In genomic region chr5:121398146-121398964, GRCm38 (mm10) we compare ENCODE assay signal across 8 mouse cellular contexts. TPM values are rescaled to one million over a fixed set of nuclear protein-coding genes. Genes with fewer than 3 reads are reported as not detected.
A peak's percentile ranks its signal among the peaks of the same experiment; 100 is the strongest.
DNase-seq lines count a peak whose midpoint lies in the region; ATAC-seq and TF ChIP-seq lines count a peak whose summit lies in the region.

No protein-coding gene starts in this region.

- no peak for TF ChIP-seq CTCF in MEL (IDR thresholded peaks at IDR 0.05 in 2 of 3, conservative IDR thresholded peaks at IDR 0.05 in 1 of 3; ENCODE audit: control insufficient read depth in 1 of 3, insufficient read depth in 1 of 3, low read depth in 2 of 3, low read length in 3 of 3, poor library complexity in 1 of 3, severe bottlenecking in 1 of 3)

- no peaks in the 10 kb centered on the region for H3K27me3 ChIP-seq in kidney, embryonic 14.5 days (ENCODE audit: control insufficient read depth, insufficient read depth, low read length)
- no peaks in the 10 kb centered on the region for H3K27me3 ChIP-seq in MEL (ENCODE audit: control insufficient read depth in 1 of 2, insufficient read depth in 2 of 2, low read length in 2 of 2)
- no peaks in the 10 kb centered on the region for H3K27me3 ChIP-seq in erythroblast, embryonic 14.5 days (ENCODE audit: control insufficient read depth)
- H3K27me3 ChIP-seq in limb, embryonic 13.5 days, result no peaks in the 10 kb centered on the region

- peak overlapping the region; percentile 43; the same call in 1 of the 2 replicates for H3K27ac ChIP-seq in kidney, embryonic 14.5 days (ENCODE audit: low read depth, low read length)
- peak overlapping the region; percentile 71 for H3K27ac ChIP-seq in MEL (ENCODE audit: control insufficient read depth, low read depth, low read length)
- peak overlapping the region; percentile 70 for H3K27ac ChIP-seq in limb, embryonic 13.5 days

- H3K79me2 ChIP-seq in MEL (ENCODE audit: control insufficient read depth, insufficient read depth, low read length, poor library complexity), result peaks cover 58% of the 10 kb centered on the region

- H3K9me3 ChIP-seq in kidney, embryonic 14.5 days (ENCODE audit: control insufficient read depth, low read length), result no peaks in the 10 kb centered on the region
- H3K9me3 ChIP-seq in MEL (replicated peaks; ENCODE audit: insufficient read depth, low read length), result no peaks in the 10 kb centered on the region
- no peaks in the 10 kb centered on the region for H3K9me3 ChIP-seq in erythroblast, embryonic 14.5 days (ENCODE audit: control insufficient read depth, low read length)
- H3K9me3 ChIP-seq in limb, embryonic 13.5 days, result no peaks in the 10 kb centered on the region

- no peak for DNase-seq in kidney, postnatal 25 days
- DNase-seq in MEL (ENCODE audit: low read depth, low spot score), result peak; percentile 68
- no peak for DNase-seq in cerebellum, adult 11-12 months
- DNase-seq in ovary, adult 18-20 months (ENCODE audit: low spot score), result no peak

- H3K4me1 ChIP-seq in kidney, embryonic 14.5 days (ENCODE audit: control insufficient read depth, insufficient read depth, low read length), result peaks cover 12% of the 10 kb centered on the region
- peaks cover 3 to 29% of the 10 kb centered on the region in 2 experiments for H3K4me1 ChIP-seq in MEL (ENCODE audit: control insufficient read depth in 1 of 2, insufficient read depth in 2 of 2, low read length in 2 of 2)
- H3K4me1 ChIP-seq in erythroblast, embryonic 14.5 days (ENCODE audit: control insufficient read depth), result peaks cover 62% of the 10 kb centered on the region
- H3K4me1 ChIP-seq in limb, embryonic 13.5 days, result peaks cover 17% of the 10 kb centered on the region

- peak overlapping the region; percentile 84 for H3K9ac ChIP-seq in kidney, embryonic 14.5 days (ENCODE audit: low read depth, low read length)
- H3K9ac ChIP-seq in MEL (ENCODE audit: control insufficient read depth, low read depth, low read length, poor library complexity, severe bottlenecking), result peak overlapping the region; percentile 100
- peak overlapping the region; percentile 89 for H3K9ac ChIP-seq in limb, embryonic 13.5 days

- no peak for TF ChIP-seq EP300 in MEL (IDR thresholded peaks at IDR 0.05; ENCODE audit: low read depth in 1 of 2, low read length in 2 of 2)

- under 1% methylated on average over 67 of the region's 67 CpGs for WGBS in kidney, embryonic 14.5 days
- 2% methylated on average over 66 of the region's 67 CpGs for WGBS in limb, embryonic 13.5 days

- peak; percentile 80 for ATAC-seq in kidney, embryonic 14.5 days (ENCODE audit: low FRiP score, low TSS enrichment)
- ATAC-seq in limb, embryonic 13.5 days (ENCODE audit: low FRiP score, low read depth), result peak; percentile 74
- ATAC-seq in neutrophil, adult 5-6 weeks (ENCODE audit: extremely low read depth, insufficient number of reproducible peaks, low FRiP score, poor library complexity, severe bottlenecking), result 0 out of 2 replicates have a peak, but pooled peaks have one; percentile 2

- peak overlapping the region; percentile 99 for H3K4me3 ChIP-seq in kidney, embryonic 14.5 days (ENCODE audit: low read length)
- peak overlapping the region; percentile 81 to 99 for H3K4me3 ChIP-seq in MEL (ENCODE audit: control insufficient read depth in 1 of 2, insufficient read depth in 1 of 2, low read depth in 2 of 2, low read length in 2 of 2)
- H3K4me3 ChIP-seq in erythroblast, embryonic 14.5 days (replicated peaks), result peak overlapping the region; percentile 84
- H3K4me3 ChIP-seq in limb, embryonic 13.5 days, result peak overlapping the region; percentile 97

- H3K4me2 ChIP-seq in kidney, embryonic 14.5 days (replicated peaks; ENCODE audit: low read depth, low read length), result peak overlapping the region; percentile 90
- peak overlapping the region; percentile 89 for H3K4me2 ChIP-seq in limb, embryonic 13.5 days (replicated peaks)

- H3K36me3 ChIP-seq in kidney, embryonic 14.5 days (ENCODE audit: control insufficient read depth, insufficient read depth, low read length), result no peaks in the 10 kb centered on the region; the same call in 1 of the 2 replicates
- peaks cover 17 to 37% of the 10 kb centered on the region in 2 experiments for H3K36me3 ChIP-seq in MEL (ENCODE audit: control insufficient read depth in 1 of 2, insufficient read depth in 2 of 2, low read length in 2 of 2)
- H3K36me3 ChIP-seq in erythroblast, embryonic 14.5 days (ENCODE audit: control insufficient read depth), result peaks cover 33% of the 10 kb centered on the region
- peaks cover 15% of the 10 kb centered on the region for H3K36me3 ChIP-seq in limb, embryonic 13.5 days

- TF ChIP-seq RAD21 in MEL (IDR thresholded peaks at IDR 0.05; ENCODE audit: low read depth, low read length), result no peak

- peak in 1 of 2 experiments; percentile 12; a peak in 1 of 4 replicates for TF ChIP-seq POLR2A in MEL (IDR thresholded peaks at IDR 0.05; ENCODE audit: control insufficient read depth in 1 of 2, insufficient read depth in 1 of 2, low read depth in 1 of 2, low read length in 2 of 2, poor library complexity in 1 of 2)

TF ChIP-seq in MEL, 35 proteins besides CTCF, POLR2A, EP300 and RAD21 (continues in another document):
- TF ChIP-seq MYC (IDR thresholded peaks at IDR 0.05; ENCODE audit: low read depth, low read length) (peak; percentile 81), NRF1 (IDR thresholded peaks at IDR 0.05; ENCODE audit: insufficient read depth, low read depth, low read length, poor library complexity, severe bottlenecking) (no peak), MAZ (IDR thresholded peaks at IDR 0.05; ENCODE audit: low read depth, low read length) (no peak), MXI1 (IDR thresholded peaks at IDR 0.05; ENCODE audit: low read depth, low read length) (peak; percentile 95), TAL1 (IDR thresholded peaks at IDR 0.05; ENCODE audit: low read length) (no peak), GABPA (IDR thresholded peaks at IDR 0.05; ENCODE audit: low read depth, low read length) (no peak), CHD2 (IDR thresholded peaks at IDR 0.05; ENCODE audit: low read length) (no peak), POLR2AphosphoS2 (IDR thresholded peaks at IDR 0.05; ENCODE audit: low read length) (no peak), UBTF (IDR thresholded peaks at IDR 0.05; ENCODE audit: borderline replicate concordance, insufficient read depth, low read depth, low read length) (peak; percentile 100), ZC3H11A (IDR thresholded peaks at IDR 0.05; ENCODE audit: low read depth, low read length) (no peak), SIN3A (IDR thresholded peaks at IDR 0.05; ENCODE audit: low read length) (peak; percentile 88), MYB (IDR thresholded peaks at IDR 0.05; ENCODE audit: low read depth, low read length) (no peak), JUND (IDR thresholded peaks at IDR 0.05; ENCODE audit: low read depth, low read length) (no peak), E2F4 (IDR thresholded peaks at IDR 0.05; ENCODE audit: borderline replicate concordance, low read depth, low read length) (no peak), GATA1 (IDR thresholded peaks at IDR 0.05; ENCODE audit: low read depth, low read length) (no peak), MEF2A (IDR thresholded peaks at IDR 0.05; ENCODE audit: extremely low read depth, insufficient replicate concordance, low read depth, low read length, poor library complexity, severe bottlenecking) (no peak), ETS1 (IDR thresholded peaks at IDR 0.05; ENCODE audit: low read depth, low read length) (0 out of 2 replicates have a peak, but pooled peaks have one; percentile 7), TBP (IDR thresholded peaks at IDR 0.05; ENCODE audit: low read depth, low read length) (no peak), TCF12 (IDR thresholded peaks at IDR 0.05; ENCODE audit: low read depth, low read length) (no peak), MAX (IDR thresholded peaks at IDR 0.05; ENCODE audit: low read length) (peak; percentile 65), HCFC1 (IDR thresholded peaks at IDR 0.05; ENCODE audit: low read depth, low read length) (no peak), ZMIZ1 (IDR thresholded peaks at IDR 0.05; ENCODE audit: low read depth, low read length) (no peak)

RNA-seq across cellular contexts. Expression of gene Naa25, which starts 0.6 kb away (rescaled TPM):
- 32.8 and 49.7 TPM in 2 replicates for polyA plus RNA-seq in kidney, embryonic 14.5 days (2014; fragmentation: Nextera tagmentation; extraction: Ambion mirVana)
- total RNA-seq in MEL (2012; rRNA removed), result 53.0 and 56.4 TPM in 2 replicates
- 10 to 100 TPM in 1 of 2 experiments, not detected in 1; 59.6 TPM for polyA plus RNA-seq in MEL (2012; ENCODE audit: insufficient read depth in 1 of 2, insufficient read length in 2 of 2, low read depth in 1 of 2, low replicate concordance in 2 of 2, missing spikeins in 1 of 2)
- 0.10 and 0.11 TPM in 2 replicates for polyA plus RNA-seq in erythroblast, embryonic 14.5 days (2012)
- 38.3 and 40.6 TPM in 2 replicates for polyA plus RNA-seq in limb, embryonic 13.5 days (2015; fragmentation: Nextera tagmentation; extraction: Ambion mirVana)
- 31.0 and 34.3 TPM in 2 replicates for total RNA-seq in neutrophil, adult 5-6 weeks (2017)

RNA-seq across cellular contexts. Expression of gene Trafd1, which starts 12.9 kb away (rescaled TPM):
- 31.6 and 50.1 TPM in 2 replicates for polyA plus RNA-seq in kidney, embryonic 14.5 days (2014; fragmentation: Nextera tagmentation; extraction: Ambion mirVana)
- 12.9 and 15.4 TPM in 2 replicates for total RNA-seq in MEL (2012; rRNA removed)
- 10 to 100 TPM in 1 of 2 experiments, not detected in 1; 21.4 TPM for polyA plus RNA-seq in MEL (2012; ENCODE audit: insufficient read depth in 1 of 2, insufficient read length in 2 of 2, low read depth in 1 of 2, low replicate concordance in 2 of 2, missing spikeins in 1 of 2)
- polyA plus RNA-seq in erythroblast, embryonic 14.5 days (2012), result 1.8 and 2.1 TPM in 2 replicates
- polyA plus RNA-seq in limb, embryonic 13.5 days (2015; fragmentation: Nextera tagmentation; extraction: Ambion mirVana), result 78.5 and 78.9 TPM in 2 replicates
- total RNA-seq in neutrophil, adult 5-6 weeks (2017), result 106 and 111 TPM in 2 replicates

RNA-seq across cellular contexts. Expression of gene Tmem116, which starts 53.3 kb away (rescaled TPM):
- 3.7 and 5.0 TPM in 2 replicates for polyA plus RNA-seq in kidney, embryonic 14.5 days (2014; fragmentation: Nextera tagmentation; extraction: Ambion mirVana)
- total RNA-seq in MEL (2012; rRNA removed), result 1.6 and 1.7 TPM in 2 replicates
- 1 to 10 TPM in 1 of 2 experiments, not detected in 1; 2.6 TPM for polyA plus RNA-seq in MEL (2012; ENCODE audit: insufficient read depth in 1 of 2, insufficient read length in 2 of 2, low read depth in 1 of 2, low replicate concordance in 2 of 2, missing spikeins in 1 of 2)
- 0.14 TPM in 1 of 2 replicates, not detected in the other for polyA plus RNA-seq in erythroblast, embryonic 14.5 days (2012)
- 1.8 and 2.5 TPM in 2 replicates for polyA plus RNA-seq in limb, embryonic 13.5 days (2015; fragmentation: Nextera tagmentation; extraction: Ambion mirVana)
- 0.35 and 0.86 TPM in 2 replicates for total RNA-seq in neutrophil, adult 5-6 weeks (2017)

RNA-seq across cellular contexts. Expression of gene Erp29, which starts 54.0 kb away (rescaled TPM):
- 136 and 142 TPM in 2 replicates for polyA plus RNA-seq in kidney, embryonic 14.5 days (2014; fragmentation: Nextera tagmentation; extraction: Ambion mirVana)
- 159 and 167 TPM in 2 replicates for total RNA-seq in MEL (2012; rRNA removed)
- polyA plus RNA-seq in MEL (2012; ENCODE audit: insufficient read depth in 1 of 2, insufficient read length in 2 of 2, low read depth in 1 of 2, low replicate concordance in 2 of 2, missing spikeins in 1 of 2), result 100 to 1,000 TPM in 1 of 2 experiments, not detected in 1; 244 TPM
- polyA plus RNA-seq in erythroblast, embryonic 14.5 days (2012), result 14.1 and 15.8 TPM in 2 replicates
- 158 and 161 TPM in 2 replicates for polyA plus RNA-seq in limb, embryonic 13.5 days (2015; fragmentation: Nextera tagmentation; extraction: Ambion mirVana)
- 362 and 399 TPM in 2 replicates for total RNA-seq in neutrophil, adult 5-6 weeks (2017)

Comparison
In these comparisons a context has a peak if more than half of its experiments do, and no peak if none do; other contexts are left out.
1. ATAC-seq: peak in every context shown above with its lines; median percentile 80 in kidney, embryonic 14.5 days; 74 in limb, embryonic 13.5 days; 2 in neutrophil, adult 5-6 weeks.
2. RNA of gene Naa25, which starts 0.6 kb away (polyA plus RNA-seq): 59.6 TPM in MEL, 32.8 to 49.7 TPM in kidney, embryonic 14.5 days and 38.3 to 40.6 TPM in limb, embryonic 13.5 days; 0.10 to 0.11 TPM in erythroblast, embryonic 14.5 days; every median in the first group is over 10 times any median in the second.
3. Peak in every context shown above with its lines, with median percentiles within 50 percentile points of each other: H3K27ac ChIP-seq, H3K4me3 ChIP-seq and H3K9ac ChIP-seq.